ENCODE assay signal across 30 mouse cellular contexts in genomic region chr7:4142796-4143445, GRCm38 (mm10). TPM values are rescaled to one million over a fixed set of nuclear protein-coding genes. Genes with fewer than 3 reads are reported as not detected.
DNase-seq lines count a peak whose midpoint lies in the region; ATAC-seq and TF ChIP-seq lines count a peak whose summit lies in the region.
"Had no signal": no experiment of that assay in that cellular context is flagged by ENCODE, and none has a peak within 500 bp of the region (broad histone marks: within the 10 kb centered on the region; RNA-seq: fewer than 3 reads in every experiment).

No protein-coding gene starts in this region.

- no peak for TF ChIP-seq CTCF in liver, postnatal 0 days (IDR thresholded peaks at IDR 0.05; ENCODE audit: low read depth)

- no peak for TF ChIP-seq EP300 in liver, postnatal 0 days (IDR thresholded peaks at IDR 0.05; ENCODE audit: low read depth)

- peaks cover 97% of the 10 kb centered on the region for H3K36me3 ChIP-seq in heart, embryonic 10.5 days
- peaks cover 100% of the 10 kb centered on the region for H3K36me3 ChIP-seq in liver, postnatal 0 days (replicated peaks; ENCODE audit: insufficient read depth, low read length)
- peaks cover 76% of the 10 kb centered on the region for H3K36me3 ChIP-seq in liver, embryonic 11.5 days (ENCODE audit: control insufficient read depth, insufficient read depth, low read length)

- no peaks in the 10 kb centered on the region for H3K27me3 ChIP-seq in heart, embryonic 10.5 days (ENCODE audit: insufficient read depth, poor library complexity, severe bottlenecking)
- no peaks in the 10 kb centered on the region for H3K27me3 ChIP-seq in liver, postnatal 0 days (ENCODE audit: insufficient read depth, low read length)
- no peaks in the 10 kb centered on the region for H3K27me3 ChIP-seq in liver, embryonic 11.5 days (replicated peaks; ENCODE audit: control insufficient read depth, insufficient read depth, low read length)
- H3K27me3 ChIP-seq: embryonic facial prominence, embryonic 15.5 days; forebrain, embryonic 15.5 days; liver, embryonic 13.5 days; Patski had no signal

- peak; percentile 22 for DNase-seq in cerebellum, adult 9-10 months
- DNase-seq in cerebellum, postnatal 4 days (ENCODE audit: low spot score in 2 of 2) = no peak
- DNase-seq in heart, embryonic 10.5 days (ENCODE audit: low spot score) = peak; percentile 60
- DNase-seq in heart, postnatal 25 days (ENCODE audit: low spot score) = no peak
- DNase-seq in liver, postnatal 0 days = peak; percentile 10
- no peak for DNase-seq in liver, embryonic 11.5 days (ENCODE audit: low spot score)
- DNase-seq in cerebellum, postnatal 14 days = peak; percentile 14 to 36
- no peak for DNase-seq in T-cell, adult 2 months (ENCODE audit: low spot score)
- DNase-seq: adrenal gland, postnatal 14 days; gastrocnemius, postnatal 10 days; kidney, adult 2 months; kidney, postnatal 4 days; left cerebral cortex, postnatal 4 days; liver, embryonic 13.5 days; lung, postnatal 10 days; midbrain, embryonic 14.5 days; spleen, adult 18-20 months; thymus, postnatal 4 days had no signal

- H3K4me1 ChIP-seq in heart, embryonic 10.5 days = peaks cover 8% of the 10 kb centered on the region
- H3K4me1 ChIP-seq in liver, postnatal 0 days (ENCODE audit: insufficient read depth) = peaks cover 7% of the 10 kb centered on the region
- H3K4me1 ChIP-seq in liver, embryonic 11.5 days (replicated peaks; ENCODE audit: control insufficient read depth, insufficient read depth, low read length) = peaks cover 14% of the 10 kb centered on the region

- no peak overlapping the region for H3K4me3 ChIP-seq in heart, embryonic 10.5 days
- H3K4me3 ChIP-seq in liver, postnatal 0 days (ENCODE audit: low read depth, low read length) = no peak overlapping the region
- H3K4me3 ChIP-seq in liver, embryonic 11.5 days (ENCODE audit: low read depth, low read length) = no peak overlapping the region
- H3K4me3 ChIP-seq: embryonic facial prominence, embryonic 10.5 days; embryonic facial prominence, embryonic 15.5 days; forebrain, embryonic 15.5 days; left cerebral cortex, adult 2 months; liver, embryonic 13.5 days had no signal

- ATAC-seq in liver, postnatal 0 days = no peak
- ATAC-seq in liver, embryonic 11.5 days (replicated peaks; ENCODE audit: low FRiP score) = no peak
- ATAC-seq: forebrain, embryonic 15.5 days; inflammation-experienced regulatory T-cells, adult 6 months; Patski had no signal

- H3K9ac ChIP-seq in liver, postnatal 0 days (replicated peaks) = no peak overlapping the region
- H3K9ac ChIP-seq in liver, embryonic 11.5 days (ENCODE audit: low read depth, low read length) = no peak overlapping the region
- H3K9ac ChIP-seq: embryonic facial prominence, embryonic 15.5 days; forebrain, embryonic 15.5 days; hindbrain, embryonic 14.5 days; liver, embryonic 13.5 days had no signal

- intact Hi-C loops in heart, postnatal 25 days (cut with DNase I) = loop anchor here (10.0 kb wide), 2 partner anchors 512 to 932 kb away; partner anchors contain the start of gene Ppp6r1

- WGBS in heart, embryonic 10.5 days = 91% methylated on average over 10 of the region's 10 CpGs
- 91% methylated on average over 10 of the region's 10 CpGs for WGBS in liver, postnatal 0 days (ENCODE audit: insufficient replicate concordance)
- WGBS in liver, embryonic 11.5 days = 96% methylated on average over 10 of the region's 10 CpGs

- H3K4me2 ChIP-seq in liver, postnatal 0 days (ENCODE audit: low read depth, low read length) = no peak overlapping the region
- H3K4me2 ChIP-seq in liver, embryonic 11.5 days = no peak overlapping the region
- H3K4me2 ChIP-seq: embryonic facial prominence, embryonic 15.5 days; forebrain, embryonic 15.5 days; heart, embryonic 11.5 days; hindbrain, embryonic 14.5 days; liver, embryonic 13.5 days had no signal

- H3K27ac ChIP-seq in heart, embryonic 10.5 days = no peak overlapping the region
- H3K27ac ChIP-seq in liver, postnatal 0 days (ENCODE audit: low read depth) = no peak overlapping the region
- H3K27ac ChIP-seq in liver, embryonic 11.5 days (ENCODE audit: low read depth, low read length) = no peak overlapping the region
- H3K27ac ChIP-seq: embryonic facial prominence, embryonic 10.5 days; embryonic facial prominence, embryonic 15.5 days; forebrain, embryonic 15.5 days; hindbrain, embryonic 14.5 days; left cerebral cortex, adult 2 months; liver, embryonic 13.5 days; macrophage had no signal

- H3K9me3 ChIP-seq in heart, embryonic 10.5 days = no peaks in the 10 kb centered on the region
- H3K9me3 ChIP-seq in liver, postnatal 0 days (ENCODE audit: low read length) = no peaks in the 10 kb centered on the region
- no peaks in the 10 kb centered on the region for H3K9me3 ChIP-seq in liver, embryonic 11.5 days (ENCODE audit: control insufficient read depth, low read length)
- H3K9me3 ChIP-seq: embryonic facial prominence, embryonic 10.5 days; embryonic facial prominence, embryonic 15.5 days; forebrain, embryonic 15.5 days; liver, embryonic 13.5 days had no signal

RNA-seq across cellular contexts. Expression of gene Leng8, which starts 6.1 kb away (rescaled TPM):
- polyA plus RNA-seq in heart, embryonic 10.5 days (2016; fragmentation: Nextera tagmentation; extraction: Ambion mirVana) = 72.6 and 75.1 TPM in 2 replicates
- total RNA-seq in heart, postnatal 25 days (2021) = 10 to 100 TPM; 37.4 to 40.9 TPM
- polyA plus RNA-seq in liver, postnatal 0 days (2015; fragmentation: Nextera tagmentation; extraction: Ambion mirVana) = 9.1 and 9.7 TPM in 2 replicates
- polyA plus RNA-seq in liver, embryonic 11.5 days (2014; fragmentation: Nextera tagmentation; extraction: Ambion mirVana) = 43.6 and 48.1 TPM in 2 replicates

RNA-seq across cellular contexts. Expression of gene Leng9, which starts 7.3 kb away (rescaled TPM):
- 1.8 and 2.2 TPM in 2 replicates for polyA plus RNA-seq in heart, embryonic 10.5 days (2016; fragmentation: Nextera tagmentation; extraction: Ambion mirVana)
- total RNA-seq in heart, postnatal 25 days (2021) = 1 to 10 TPM; 2.5 to 3.2 TPM
- polyA plus RNA-seq in liver, postnatal 0 days (2015; fragmentation: Nextera tagmentation; extraction: Ambion mirVana) = 2.8 TPM in 2 replicates
- 1.8 TPM in 2 replicates for polyA plus RNA-seq in liver, embryonic 11.5 days (2014; fragmentation: Nextera tagmentation; extraction: Ambion mirVana)

RNA-seq across cellular contexts. Expression of gene Cdc42ep5, which starts 21.7 kb away (rescaled TPM):
- polyA plus RNA-seq in heart, embryonic 10.5 days (2016; fragmentation: Nextera tagmentation; extraction: Ambion mirVana) = 27.4 and 35.7 TPM in 2 replicates
- total RNA-seq in heart, postnatal 25 days (2021) = 1 to 10 TPM; 5.7 to 5.9 TPM
- polyA plus RNA-seq in liver, postnatal 0 days (2015; fragmentation: Nextera tagmentation; extraction: Ambion mirVana) = 8.2 and 12.1 TPM in 2 replicates
- 20.0 and 22.8 TPM in 2 replicates for polyA plus RNA-seq in liver, embryonic 11.5 days (2014; fragmentation: Nextera tagmentation; extraction: Ambion mirVana)
- total RNA-seq: hematopoietic stem cell, adult 5-6 weeks; megakaryocyte-erythroid progenitor cell, adult 5-6 weeks; MEL had no signal
- polyA plus RNA-seq: inflammation-experienced regulatory T-cells, adult 6 months; macrophage had no signal

RNA-seq across cellular contexts. Expression of gene Ttyh1, which starts 23.7 kb away (rescaled TPM):
- 0.54 and 0.83 TPM in 2 replicates for polyA plus RNA-seq in heart, embryonic 10.5 days (2016; fragmentation: Nextera tagmentation; extraction: Ambion mirVana)
- under 1 TPM; 0.68 to 0.75 TPM for total RNA-seq in heart, postnatal 25 days (2021)
- 1.9 and 3.2 TPM in 2 replicates for polyA plus RNA-seq in liver, postnatal 0 days (2015; fragmentation: Nextera tagmentation; extraction: Ambion mirVana)
- 0.58 and 0.85 TPM in 2 replicates for polyA plus RNA-seq in liver, embryonic 11.5 days (2014; fragmentation: Nextera tagmentation; extraction: Ambion mirVana)
- total RNA-seq: megakaryocyte-erythroid progenitor cell, adult 5-6 weeks had no signal

Comparison
In these comparisons a context has a peak if more than half of its experiments do, and no peak if none do; other contexts are left out.
1. DNase-seq: peak in cerebellum, adult 9-10 months (single experiment), heart, embryonic 10.5 days (single experiment), liver, postnatal 0 days (single experiment) and cerebellum, postnatal 14 days (2 of 2); none in cerebellum, postnatal 4 days (0 of 2), heart, postnatal 25 days (single experiment), liver, embryonic 11.5 days (single experiment) and T-cell, adult 2 months (single experiment).